Mouse (Mus musculus) embryo, embryonic 10 days (tissue): ENCODE data around the gene Vmn1r130.
"Not testable (repeated sequence)": the region's sequence is repeated elsewhere in the genome, so short reads cannot be mapped to it uniquely, and the experiment has no call there.

Source experiments
- DNase-seq: peaks from one replicate; pipeline ENCODE4 v3.0.0-alpha.2; 2015; ENCODE audit warnings: low spot score

Vmn1r130 gene

GRCm38 (mm10) chr7:21511480-21511879 lies at the start of gene Vmn1r130:
TSS of gene Vmn1r130 (plus strand) at chr7:21511780.
- DNase-seq = not testable (repeated sequence)

DNA sequence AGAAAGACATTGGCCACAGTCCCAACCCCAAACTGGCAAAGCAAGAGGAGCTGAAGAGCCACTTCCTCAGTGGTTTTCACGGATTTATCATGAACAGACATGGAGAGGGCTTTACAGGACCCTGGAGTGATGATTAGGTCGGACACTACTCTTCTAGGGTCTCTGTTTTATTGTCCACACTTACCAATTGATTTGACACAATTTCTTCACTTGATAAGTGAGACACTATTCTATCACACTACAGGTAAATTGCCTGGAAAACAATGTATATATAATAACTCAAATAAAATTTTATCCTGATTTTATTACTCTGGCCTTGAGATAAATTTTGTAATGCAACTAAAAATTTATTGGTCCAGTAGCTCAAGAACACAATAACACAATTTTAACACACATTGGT lies 34.4 kb downstream of the Vmn1r130 start, which contains the start of gene Vmn1r131:
Gene Vmn1r131 (minus strand): TSS at position 101 of the 400 bp plus-strand sequence.
- not testable (repeated sequence) for DNase-seq
